Mouse (Mus musculus): ENCODE data around the gene Ifitm7.
"Not testable (repeated sequence)": the region's sequence is repeated elsewhere in the genome, so short reads cannot be mapped to it uniquely, and the experiment has no call there.

The Ifitm7 gene

GRCm38 (mm10) chr16:13986574-13987478 is at the start of gene Ifitm7, which contains the start of gene 2900011O08Rik:
Ifitm7 (minus strand) TSS chr16:13986888.
2900011O08Rik (plus strand) TSS chr16:13986604.
- peak; percentile 80 for DNase-seq

GRCm38 (mm10) chr16:14033076-14033475 is 46.4 kb upstream of the Ifitm7 start:
- DNase-seq, result no peak

GRCm38 (mm10) chr16:14030650-14031049 is 44.0 kb upstream of the Ifitm7 start:
- no peak for DNase-seq

GRCm38 (mm10) chr16:14029851-14030250 is 43.2 kb upstream of the Ifitm7 start:
- no peak for DNase-seq

GRCm38 (mm10) chr16:14029072-14029471 is 42.4 kb upstream of the Ifitm7 start:
- DNase-seq, result no peak

- DNase-seq, result no peak
Observed at GRCm38 (mm10) chr16:14025091-14025990, 38.7 kb upstream of the Ifitm7 start.

GRCm38 (mm10) chr16:14021166-14021822 is 34.6 kb upstream of the Ifitm7 start:
- DNase-seq, result no peak

GRCm38 (mm10) chr16:14017306-14017705 is 30.6 kb upstream of the Ifitm7 start:
- DNase-seq, result no peak

- DNase-seq, result no peak
Observed at GRCm38 (mm10) chr16:14009966-14010365, 23.3 kb upstream of the Ifitm7 start.

- DNase-seq, result no peak
Observed at GRCm38 (mm10) chr16:14008708-14009107, 22.0 kb upstream of the Ifitm7 start.

- no peak for DNase-seq
Observed at GRCm38 (mm10) chr16:14008081-14008480, 21.4 kb upstream of the Ifitm7 start.

- no peak for DNase-seq
Observed at GRCm38 (mm10) chr16:14005266-14005665, 18.6 kb upstream of the Ifitm7 start.

- DNase-seq, result no peak
Observed at GRCm38 (mm10) chr16:14004726-14005125, 18.0 kb upstream of the Ifitm7 start.

GRCm38 (mm10) chr16:14004170-14004569 is 17.5 kb upstream of the Ifitm7 start:
- no peak for DNase-seq

- no peak for DNase-seq
Observed at GRCm38 (mm10) chr16:14003386-14004130, 16.9 kb upstream of the Ifitm7 start.

GRCm38 (mm10) chr16:13994502-13994901 is 7.8 kb upstream of the Ifitm7 start:
- DNase-seq, result no peak

GRCm38 (mm10) chr16:13994076-13994475 is 7.4 kb upstream of the Ifitm7 start:
- no peak for DNase-seq

- DNase-seq, result no peak
Observed at GRCm38 (mm10) chr16:13992518-13993248, 6.0 kb upstream of the Ifitm7 start.

GRCm38 (mm10) chr16:13986197-13986573 is 503 bp downstream of the Ifitm7 start:
- DNase-seq, result no peak

GRCm38 (mm10) chr16:13983161-13983560 is 3.5 kb downstream of the Ifitm7 start:
- DNase-seq, result no peak

GRCm38 (mm10) chr16:13981726-13982125 is 5.0 kb downstream of the Ifitm7 start:
- not testable (repeated sequence) for DNase-seq
